ENCODE assay signal across 24 mouse cellular contexts in the genomic region with DNA sequence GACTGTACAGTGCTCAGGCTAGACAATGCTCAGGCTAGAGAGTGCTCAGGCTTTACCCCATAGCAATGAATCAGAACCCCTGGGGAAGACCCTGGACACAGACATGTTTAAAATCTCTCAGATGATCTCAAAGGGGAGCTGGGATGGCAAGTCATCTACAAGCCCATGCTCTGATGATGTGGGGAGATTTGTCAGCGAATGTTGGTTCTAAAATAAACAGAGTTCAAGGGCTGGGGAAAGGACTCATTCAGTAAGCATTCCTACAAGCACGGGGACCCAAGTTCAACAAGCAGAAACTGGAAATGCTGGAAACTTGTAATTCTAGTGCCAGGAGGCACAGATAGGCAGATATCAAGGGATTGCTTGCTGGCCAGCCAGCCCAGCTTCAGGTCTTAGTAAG.
"Had no signal": no experiment of that assay in that cellular context is flagged by ENCODE, and none has a peak within 500 bp of the region (broad histone marks: within the 10 kb centered on the region; RNA-seq: fewer than 3 reads in every experiment).

No protein-coding gene starts in this region.

- ATAC-seq: intestine, embryonic 15.5 days; liver, postnatal 0 days; midbrain, embryonic 13.5 days; midbrain, embryonic 16.5 days had no signal

- H3K4me1 ChIP-seq: megakaryocyte, embryonic 14.5 days had no signal

- H3K27ac ChIP-seq: intestine, embryonic 15.5 days; kidney, embryonic 15.5 days; limb, embryonic 12.5 days; limb, embryonic 15.5 days; liver, embryonic 14.5 days; midbrain, embryonic 10.5 days; midbrain, embryonic 13.5 days; neural tube, embryonic 13.5 days; stomach, postnatal 0 days had no signal

- DNase-seq: kidney, adult 11 months; kidney, adult 8-10 months; kidney, postnatal 10 days; kidney, postnatal 36 days; left cerebral cortex, postnatal 4 days; liver, postnatal 0 days; lung, postnatal 36 days; right cerebral cortex, adult 18-20 months; right cerebral cortex, postnatal 14 days; right cerebral cortex, postnatal 4 days; thymus, postnatal 25 days had no signal

- H3K27me3 ChIP-seq: intestine, embryonic 15.5 days; kidney, embryonic 15.5 days; limb, embryonic 12.5 days; limb, embryonic 15.5 days; megakaryocyte, embryonic 14.5 days; neural tube, embryonic 13.5 days had no signal

- H3K4me2 ChIP-seq: intestine, embryonic 15.5 days; kidney, embryonic 15.5 days; limb, embryonic 12.5 days; limb, embryonic 15.5 days; liver, embryonic 11.5 days; midbrain, embryonic 13.5 days; neural tube, embryonic 13.5 days had no signal

- H3K36me3 ChIP-seq: intestine, embryonic 15.5 days; kidney, embryonic 15.5 days; limb, embryonic 12.5 days; limb, embryonic 15.5 days; midbrain, embryonic 10.5 days; midbrain, embryonic 13.5 days; neural tube, embryonic 13.5 days had no signal

- H3K4me3 ChIP-seq: intestine, embryonic 15.5 days; kidney, embryonic 15.5 days; limb, embryonic 12.5 days; limb, embryonic 15.5 days; megakaryocyte, embryonic 14.5 days; midbrain, embryonic 10.5 days; midbrain, embryonic 13.5 days; myocyte; neural tube, embryonic 13.5 days had no signal

- H3K9me3 ChIP-seq: intestine, embryonic 15.5 days; kidney, embryonic 15.5 days; limb, embryonic 12.5 days; limb, embryonic 15.5 days; midbrain, embryonic 10.5 days; midbrain, embryonic 13.5 days; neural tube, embryonic 13.5 days had no signal

- H3K9ac ChIP-seq: intestine, embryonic 15.5 days; kidney, embryonic 15.5 days; limb, embryonic 12.5 days; limb, embryonic 15.5 days; liver, embryonic 14.5 days; liver, postnatal 0 days; midbrain, embryonic 13.5 days; neural tube, embryonic 13.5 days had no signal
